Mouse (Mus musculus): ENCODE results near the gene Raly.

The Raly gene

GRCm38 (mm10) chr2:154785284-154785683 is 5.6 kb upstream of the Raly start:
- no peak for DNase-seq

- DNase-seq: no peak
Measured at GRCm38 (mm10) chr2:154786187-154786586, 4.7 kb upstream of the Raly start.

- no peak for DNase-seq
Measured at GRCm38 (mm10) chr2:154786776-154787175, 4.1 kb upstream of the Raly start.

- DNase-seq: no peak
Measured at GRCm38 (mm10) chr2:154789381-154789780, 1.5 kb upstream of the Raly start.

GRCm38 (mm10) chr2:154789977-154790655 is 780 bp upstream of the Raly start:
- peak; percentile 38 for DNase-seq

- peak; percentile 69 for DNase-seq
Measured at GRCm38 (mm10) chr2:154791661-154792642, 1.1 kb downstream of the Raly start.

GRCm38 (mm10) chr2:154803372-154803771 is 12.5 kb downstream of the Raly start:
- DNase-seq: no peak

- no peak for DNase-seq
Measured at GRCm38 (mm10) chr2:154803845-154804244, 12.9 kb downstream of the Raly start.

- no peak for DNase-seq
Measured at GRCm38 (mm10) chr2:154807689-154808088, 16.8 kb downstream of the Raly start.

GRCm38 (mm10) chr2:154809107-154809762 is 18.3 kb downstream of the Raly start:
- peak; percentile 31 for DNase-seq

- DNase-seq: no peak
Measured at GRCm38 (mm10) chr2:154810821-154811220, 19.9 kb downstream of the Raly start.

GRCm38 (mm10) chr2:154813426-154813825 is 22.5 kb downstream of the Raly start:
- DNase-seq: no peak

- no peak for DNase-seq
Measured at GRCm38 (mm10) chr2:154817089-154817488, 26.2 kb downstream of the Raly start.

- DNase-seq: peak; percentile 44
Measured at GRCm38 (mm10) chr2:154817788-154818187, 26.9 kb downstream of the Raly start.

GRCm38 (mm10) chr2:154818599-154818998 is 27.7 kb downstream of the Raly start:
- no peak for DNase-seq

- no peak for DNase-seq
Measured at GRCm38 (mm10) chr2:154820346-154820745, 29.4 kb downstream of the Raly start.

GRCm38 (mm10) chr2:154826054-154826538 is 35.2 kb downstream of the Raly start:
- DNase-seq: no peak

GRCm38 (mm10) chr2:154827521-154827920 is 36.6 kb downstream of the Raly start:
- no peak for DNase-seq

GRCm38 (mm10) chr2:154832471-154832870 is 41.6 kb downstream of the Raly start:
- DNase-seq: no peak

- DNase-seq: peak; percentile 53
Measured at GRCm38 (mm10) chr2:154834149-154834865, 43.4 kb downstream of the Raly start.

GRCm38 (mm10) chr2:154836537-154836936 is 45.6 kb downstream of the Raly start:
- DNase-seq: no peak

GRCm38 (mm10) chr2:154848086-154848485 is 57.2 kb downstream of the Raly start:
- no peak for DNase-seq
